In the genomic region with DNA sequence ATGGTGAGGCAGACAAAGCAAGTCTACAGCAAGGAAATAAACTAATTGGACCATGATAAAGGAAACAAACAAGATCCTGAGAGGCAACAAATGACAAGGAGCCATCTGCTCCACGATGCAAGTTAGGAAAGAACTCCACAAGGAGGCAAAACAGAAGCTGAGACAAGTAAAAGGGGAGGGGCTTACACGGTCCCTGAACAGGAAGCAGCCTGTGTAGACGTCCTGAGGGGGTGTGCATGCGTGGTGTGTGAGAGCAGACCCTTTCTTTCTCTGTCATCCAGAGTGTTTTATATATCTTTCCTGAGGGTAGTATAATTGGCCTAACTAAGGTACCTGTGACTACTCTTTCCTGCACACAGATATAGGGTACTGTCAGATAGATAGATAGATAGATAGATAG, we compare ENCODE assay signal across 24 mouse cellular contexts. TPM values are rescaled to one million over a fixed set of nuclear protein-coding genes. Genes with fewer than 3 reads are reported as not detected.
DNase-seq lines count a peak whose midpoint lies in the region; ATAC-seq and TF ChIP-seq lines count a peak whose summit lies in the region.
"Had no signal": no experiment of that assay in that cellular context is flagged by ENCODE, and none has a peak within 500 bp of the region (broad histone marks: within the 10 kb centered on the region; RNA-seq: fewer than 3 reads in every experiment).

No protein-coding gene starts in this region.

- H3K27me3 ChIP-seq in megakaryocyte, embryonic 14.5 days (replicated peaks), result no peaks in the 10 kb centered on the region
- no peaks in the 10 kb centered on the region for H3K27me3 ChIP-seq in CH12.LX (replicated peaks)
- H3K27me3 ChIP-seq in liver, embryonic 14.5 days (ENCODE audit: control insufficient read depth, insufficient read depth, low read length), result no peaks in the 10 kb centered on the region
- H3K27me3 ChIP-seq in heart, embryonic 11.5 days (ENCODE audit: control insufficient read depth, insufficient read depth, low read length), result no peaks in the 10 kb centered on the region
- H3K27me3 ChIP-seq: forebrain, embryonic 12.5 days; heart, embryonic 12.5 days; hindbrain, embryonic 12.5 days; limb, embryonic 15.5 days; lung, embryonic 15.5 days; stomach, embryonic 15.5 days had no signal

- in situ Hi-C loops in CH12.LX (cut with MboI; ENCODE audit: low pct_ligation_motif_present, low pct_unique_long_range_greater_than_20kb, low sequenced_read_pairs), result no loop called here

- H3K9ac ChIP-seq in CH12.LX (ENCODE audit: insufficient read depth, low read depth), result no peak overlapping the region
- H3K9ac ChIP-seq in liver, embryonic 14.5 days (replicated peaks), result no peak overlapping the region
- H3K9ac ChIP-seq in heart, embryonic 11.5 days (ENCODE audit: low read depth, low read length), result no peak overlapping the region
- H3K9ac ChIP-seq: forebrain, embryonic 12.5 days; heart, embryonic 12.5 days; hindbrain, embryonic 12.5 days; limb, embryonic 15.5 days; lung, embryonic 15.5 days; stomach, embryonic 15.5 days had no signal

- peaks cover 76% of the 10 kb centered on the region for H3K4me1 ChIP-seq in megakaryocyte, embryonic 14.5 days
- H3K4me1 ChIP-seq in CH12.LX (ENCODE audit: control insufficient read depth in 1 of 2, insufficient read depth in 2 of 2), result peaks cover 0 to 7% of the 10 kb centered on the region in 2 experiments; a peak in 2 of 4 replicates
- peaks cover 26 to 35% of the 10 kb centered on the region in 2 experiments for H3K4me1 ChIP-seq in liver, embryonic 14.5 days (replicated peaks; ENCODE audit: control insufficient read depth in 2 of 2, insufficient read depth in 2 of 2, low read length in 1 of 2)
- H3K4me1 ChIP-seq in heart, embryonic 11.5 days (ENCODE audit: control insufficient read depth, insufficient read depth, low read length), result peaks cover 4% of the 10 kb centered on the region; the same call in 1 of the 2 replicates
- H3K4me1 ChIP-seq: hindbrain, embryonic 12.5 days; limb, embryonic 15.5 days had no signal

- no peak for DNase-seq in CH12.LX (ENCODE audit: extremely low read depth)
- no peak for DNase-seq in liver, embryonic 14.5 days (ENCODE audit: low read depth in 3 of 3, low spot score in 3 of 3)
- DNase-seq in thymus, postnatal 36 days, result peak; percentile 25 to 53
- DNase-seq in layer of hippocampus, adult 18-20 months (ENCODE audit: low spot score in 2 of 2), result no peak
- no peak for DNase-seq in cerebellum, adult 18-20 months
- DNase-seq: adrenal gland, postnatal 25 days; B cell, adult 2 months; cerebellum, adult 9-11 months; kidney, postnatal 36 days; layer of hippocampus, adult 9-11 months; left cerebral cortex, postnatal 4 days; lung, postnatal 36 days had no signal

- no peak for ATAC-seq in megakaryocyte, adult 5-6 weeks (ENCODE audit: poor library complexity, severe bottlenecking)
- ATAC-seq in liver, embryonic 14.5 days (ENCODE audit: insufficient read depth), result no peak
- no peak for ATAC-seq in heart, embryonic 11.5 days (replicated peaks; ENCODE audit: insufficient number of reproducible peaks, low FRiP score, low TSS enrichment)
- ATAC-seq: intestine, postnatal 0 days had no signal

- 0 out of 2 replicates have a peak overlapping the region, but pooled peaks have one; percentile 5 for H3K4me2 ChIP-seq in CH12.LX (ENCODE audit: insufficient read depth, low read depth, poor library complexity, severe bottlenecking)
- no peak overlapping the region for H3K4me2 ChIP-seq in liver, embryonic 14.5 days (ENCODE audit: low read depth)
- H3K4me2 ChIP-seq in heart, embryonic 11.5 days, result no peak overlapping the region
- H3K4me2 ChIP-seq: forebrain, embryonic 12.5 days; heart, embryonic 12.5 days; hindbrain, embryonic 12.5 days; limb, embryonic 15.5 days; lung, embryonic 15.5 days; stomach, embryonic 15.5 days had no signal

- TF ChIP-seq RAD21 in CH12.LX (IDR thresholded peaks at IDR 0.05; ENCODE audit: low read depth, low read length), result no peak

- no peak overlapping the region for H3K27ac ChIP-seq in CH12.LX (ENCODE audit: insufficient read depth, low read depth)
- peak overlapping the region; percentile 29 for H3K27ac ChIP-seq in liver, embryonic 14.5 days
- H3K27ac ChIP-seq in heart, embryonic 11.5 days (ENCODE audit: low read depth, low read length), result no peak overlapping the region
- H3K27ac ChIP-seq: forebrain, embryonic 12.5 days; hindbrain, embryonic 12.5 days; left cerebral cortex, adult 2 months; limb, embryonic 15.5 days; lung, embryonic 15.5 days; stomach, embryonic 15.5 days had no signal

- peaks cover 25% of the 10 kb centered on the region for H3K36me3 ChIP-seq in megakaryocyte, embryonic 14.5 days (replicated peaks; ENCODE audit: low read length)
- H3K36me3 ChIP-seq in CH12.LX (replicated peaks in 1 of 2; ENCODE audit: control insufficient read depth in 1 of 2, insufficient read depth in 1 of 2, low read length in 1 of 2), result no peaks in the 10 kb centered on the region
- H3K36me3 ChIP-seq in liver, embryonic 14.5 days (replicated peaks; ENCODE audit: control insufficient read depth, insufficient read depth, low read depth), result no peaks in the 10 kb centered on the region
- no peaks in the 10 kb centered on the region for H3K36me3 ChIP-seq in heart, embryonic 11.5 days (ENCODE audit: control insufficient read depth, insufficient read depth, low read length)
- H3K36me3 ChIP-seq: forebrain, embryonic 12.5 days; heart, embryonic 12.5 days; hindbrain, embryonic 12.5 days; limb, embryonic 15.5 days; lung, embryonic 15.5 days; stomach, embryonic 15.5 days had no signal

- dilution Hi-C loops in CH12.LX (cut with MboI; ENCODE audit: extremely low pct_ligation_motif_present, extremely low pct_unique_long_range_greater_than_20kb, low sequenced_read_pairs), result no loop called here

- H3K9me3 ChIP-seq in megakaryocyte, embryonic 14.5 days, result no peaks in the 10 kb centered on the region
- H3K9me3 ChIP-seq in CH12.LX (replicated peaks; ENCODE audit: low read length), result no peaks in the 10 kb centered on the region
- no peaks in the 10 kb centered on the region for H3K9me3 ChIP-seq in liver, embryonic 14.5 days (ENCODE audit: control insufficient read depth, low read length)
- H3K9me3 ChIP-seq in heart, embryonic 11.5 days (replicated peaks; ENCODE audit: control insufficient read depth, low read length), result no peaks in the 10 kb centered on the region
- H3K9me3 ChIP-seq: forebrain, embryonic 12.5 days; heart, embryonic 12.5 days; hindbrain, embryonic 12.5 days; limb, embryonic 15.5 days; lung, embryonic 15.5 days; stomach, embryonic 15.5 days had no signal

- WGBS in liver, embryonic 14.5 days (ENCODE audit: insufficient replicate concordance), result 14% methylated on average over 4 of the region's 4 CpGs
- WGBS in heart, embryonic 11.5 days (ENCODE audit: insufficient replicate concordance), result 57% methylated on average over 4 of the region's 4 CpGs

- peak overlapping the region; percentile 79 for H3K4me3 ChIP-seq in megakaryocyte, embryonic 14.5 days (replicated peaks)
- no peak overlapping the region for H3K4me3 ChIP-seq in CH12.LX (replicated peaks in 1 of 3; ENCODE audit: low read depth in 2 of 3, low read length in 2 of 3, poor library complexity in 1 of 3)
- H3K4me3 ChIP-seq in liver, embryonic 14.5 days (ENCODE audit: insufficient read depth in 1 of 2, low read depth in 2 of 2, low read length in 2 of 2), result no peak overlapping the region
- no peak overlapping the region for H3K4me3 ChIP-seq in heart, embryonic 11.5 days (ENCODE audit: low read depth, low read length)
- H3K4me3 ChIP-seq: forebrain, embryonic 12.5 days; heart, embryonic 12.5 days; hindbrain, embryonic 12.5 days; left cerebral cortex, adult 2 months; limb, embryonic 15.5 days; lung, embryonic 15.5 days; stomach, embryonic 15.5 days had no signal

- TF ChIP-seq POLR2A in CH12.LX (IDR thresholded peaks at IDR 0.05; ENCODE audit: low read depth, low read length), result no peak

- H3K79me2 ChIP-seq in CH12.LX (replicated peaks; ENCODE audit: control insufficient read depth, extremely low read depth, insufficient read depth, poor library complexity, severe bottlenecking), result no peaks in the 10 kb centered on the region

- TF ChIP-seq CTCF in CH12.LX (conservative IDR thresholded peaks at IDR 0.05 in 1 of 2, IDR thresholded peaks at IDR 0.05 in 1 of 2; ENCODE audit: low read depth in 2 of 2, low read length in 2 of 2), result no peak
- no peak for TF ChIP-seq CTCF in liver, embryonic 14.5 days (IDR thresholded peaks at IDR 0.05; ENCODE audit: low read depth)

- TF ChIP-seq EP300 in CH12.LX (IDR thresholded peaks at IDR 0.05; ENCODE audit: low read length), result no peak
- TF ChIP-seq EP300 in liver, embryonic 14.5 days (IDR thresholded peaks at IDR 0.05; ENCODE audit: low read depth), result no peak

TF ChIP-seq in CH12.LX, 34 proteins besides CTCF, POLR2A, EP300 and RAD21 (continues in another document):
- TF ChIP-seq KAT2A (IDR thresholded peaks at IDR 0.05; ENCODE audit: insufficient replicate concordance, low read length) (no peak), MYC (IDR thresholded peaks at IDR 0.05; ENCODE audit: low read depth, low read length) (no peak), RCOR1 (conservative IDR thresholded peaks at IDR 0.05; ENCODE audit: low read depth, low read length) (no peak), POLR2AphosphoS2 (IDR thresholded peaks at IDR 0.05; ENCODE audit: low read depth, low read length) (no peak)

RNA-seq across cellular contexts. Expression of gene Cdk17, which starts 19.9 kb away (rescaled TPM):
- polyA plus RNA-seq in megakaryocyte, embryonic 14.5 days (2012; ENCODE audit: insufficient read depth, low replicate concordance), result 2.3 TPM in 1 of 2 replicates, not detected in the other
- total RNA-seq in megakaryocyte, adult 5-6 weeks (2015), result 33.0 and 36.3 TPM in 2 replicates
- 36.5 and 41.5 TPM in 2 replicates for total RNA-seq in megakaryocyte, adult 5-6 weeks (2017)
- total RNA-seq in CH12.LX (2012; rRNA removed), result 26.4 and 28.5 TPM in 2 replicates
- total RNA-seq in CH12.LX (2014; rRNA removed), result 51.3 and 53.9 TPM in 2 replicates
- 20.0 and 23.4 TPM in 2 replicates for polyA plus RNA-seq in CH12.LX (2012; ENCODE audit: insufficient read length, low read depth)
- 7.2 and 10.5 TPM in 2 replicates for polyA plus RNA-seq in liver, embryonic 14.5 days (2012; rRNA removed)
- 12.9 and 15.1 TPM in 2 replicates for polyA plus RNA-seq in liver, embryonic 14.5 days (2014; fragmentation: Nextera tagmentation; extraction: Ambion mirVana)
- 100 to 1,000 TPM; 216 to 230 TPM for total RNA-seq in layer of hippocampus, adult 18-20 months (2021)
- polyA plus RNA-seq in heart, embryonic 11.5 days (2014; fragmentation: Nextera tagmentation; extraction: Ambion mirVana), result 20.9 and 21.0 TPM in 2 replicates

RNA-seq across cellular contexts. Expression of gene Cfap54, which starts 59.4 kb away (rescaled TPM):
- 0.32 TPM in 1 of 2 replicates, not detected in the other for polyA plus RNA-seq in megakaryocyte, embryonic 14.5 days (2012; ENCODE audit: insufficient read depth, low replicate concordance)
- 0.25 and 0.57 TPM in 2 replicates for total RNA-seq in megakaryocyte, adult 5-6 weeks (2015)
- total RNA-seq in megakaryocyte, adult 5-6 weeks (2017), result 0.24 and 1.1 TPM in 2 replicates
- total RNA-seq in CH12.LX (2012; rRNA removed) (0.38 and 0.84 TPM in 2 replicates), CH12.LX (2014; rRNA removed) (0.73 and 1.3 TPM in 2 replicates)
- polyA plus RNA-seq in CH12.LX (2012; ENCODE audit: insufficient read length, low read depth), result 1.3 TPM in 2 replicates
- 0.02 and 0.06 TPM in 2 replicates for polyA plus RNA-seq in liver, embryonic 14.5 days (2012; rRNA removed)
- polyA plus RNA-seq in liver, embryonic 14.5 days (2014; fragmentation: Nextera tagmentation; extraction: Ambion mirVana), result 0.11 TPM in 1 of 2 replicates, not detected in the other
- total RNA-seq in layer of hippocampus, adult 18-20 months (2021), result 10 to 100 TPM; 15.9 to 18.9 TPM
- polyA plus RNA-seq in heart, embryonic 11.5 days (2014; fragmentation: Nextera tagmentation; extraction: Ambion mirVana), result 0.07 and 0.37 TPM in 2 replicates
- polyA plus RNA-seq: embryonic facial prominence, embryonic 11.5 days; intestine, postnatal 0 days had no signal

Comparison
In these comparisons a context has a peak if more than half of its experiments do, and no peak if none do; other contexts are left out.
1. DNase-seq: peak in thymus, postnatal 36 days (2 of 2); none in CH12.LX (single experiment), liver, embryonic 14.5 days (0 of 3), layer of hippocampus, adult 18-20 months (0 of 2) and cerebellum, adult 18-20 months (0 of 2).